Mouse (Mus musculus) myocyte (in vitro differentiated cells): ENCODE results near the gene Tm7sf2. TPM values are rescaled to one million over a fixed set of nuclear protein-coding genes. Genes with fewer than 3 reads are reported as not detected.

Experiments
- H3K27me3 ChIP-seq: one replicate; pipeline ENCODE4 v1.6.1; 2011; ENCODE audit not compliant: control insufficient read depth, insufficient read depth, insufficient read length
- H3K36me3 ChIP-seq: one replicate; pipeline ENCODE4 v1.6.1; 2011; ENCODE audit not compliant: control insufficient read depth, insufficient read depth
- H3K4me2 ChIP-seq: one replicate; pipeline ENCODE4 v1.6.1; 2011; ENCODE audit warnings: low read depth, control low read depth
- H3K4me3 ChIP-seq: one replicate; pipeline ENCODE4 v1.5.1; 2011; ENCODE audit warnings: mild to moderate bottlenecking, control low read depth, moderate library complexity
- H3K79me2 ChIP-seq: one replicate; pipeline ENCODE4 v1.6.1; 2011; ENCODE audit not compliant: control insufficient read depth, insufficient read depth
- H3ac ChIP-seq: one replicate; pipeline ENCODE4 v1.6.1; 2011; ENCODE audit not compliant: control insufficient read depth, insufficient read length
- CEBPB ChIP-seq: IDR thresholded peaks from 2 replicates; pipeline ENCODE4 v1.6.1; 2011; ENCODE audit warnings: mild to moderate bottlenecking, moderate library complexity; ENCODE audit not compliant: poor library complexity, insufficient read depth, severe bottlenecking
- E2F4 ChIP-seq: IDR thresholded peaks from one replicate; pipeline ENCODE4 v1.6.1; 2011; ENCODE audit warnings: mild to moderate bottlenecking, control low read depth, moderate library complexity; ENCODE audit not compliant: insufficient read depth
- MAX ChIP-seq: IDR thresholded peaks from one replicate; pipeline ENCODE4 v1.6.1; 2011; ENCODE audit warnings: low read depth, mild to moderate bottlenecking, control low read depth
- MYOD1 ChIP-seq, 3 experiments: IDR thresholded peaks; one replicate each; pipeline ENCODE4 v1.6.1; 2011; ENCODE audit warnings: control low read depth in 2 of 3, low read depth in 2 of 3, mild to moderate bottlenecking in 2 of 3, moderate library complexity in 1 of 3; ENCODE audit not compliant: insufficient read length in 2 of 3, control insufficient read depth in 1 of 3
- MYOG ChIP-seq, 3 experiments: IDR thresholded peaks; one replicate each; pipeline ENCODE4 v1.6.1; 2011; ENCODE audit warnings: control low read depth in 2 of 3, low read depth in 2 of 3, mild to moderate bottlenecking in 2 of 3; ENCODE audit not compliant: insufficient read length in 2 of 3, control insufficient read depth in 1 of 3, insufficient read depth in 1 of 3
- POLR2A ChIP-seq: IDR thresholded peaks from one replicate; pipeline ENCODE4 v1.6.1; 2011; ENCODE audit warnings: low read depth, mild to moderate bottlenecking, control low read depth, moderate library complexity; ENCODE audit not compliant: insufficient read length
- POLR2AphosphoS2 ChIP-seq: IDR thresholded peaks from one replicate; pipeline ENCODE4 v1.6.1; 2011; ENCODE audit warnings: low read depth, control low read depth; ENCODE audit not compliant: insufficient read length
- REST ChIP-seq: IDR thresholded peaks from one replicate; pipeline ENCODE4 v1.6.1; 2011; ENCODE audit warnings: mild to moderate bottlenecking, control low read depth, moderate library complexity; ENCODE audit not compliant: insufficient read depth, insufficient read length
- SRF ChIP-seq: IDR thresholded peaks from one replicate; pipeline ENCODE4 v1.6.1; 2011; ENCODE audit warnings: low read depth; ENCODE audit not compliant: control insufficient read depth, insufficient read length
- TCF12 ChIP-seq: IDR thresholded peaks from one replicate; pipeline ENCODE4 v1.6.1; 2011; ENCODE audit warnings: mild to moderate bottlenecking, control low read depth; ENCODE audit not compliant: poor library complexity, insufficient read depth, severe bottlenecking
- TCF3 ChIP-seq: IDR thresholded peaks from one replicate; pipeline ENCODE4 v1.6.1; 2011; ENCODE audit warnings: low read depth, control low read depth; ENCODE audit not compliant: insufficient read length
- USF1 ChIP-seq: IDR thresholded peaks from one replicate; pipeline ENCODE4 v1.6.1; 2011; ENCODE audit warnings: low read depth, mild to moderate bottlenecking, control low read depth, moderate library complexity
- polyA plus RNA-seq: library from polyadenylated mRNA; unstranded; fragments of >200 nt; fragmentation: generic; extraction: Trizol; gene quantifications from one replicate; pipeline ENCODE4 v1.2.1, GENCODE M21; 2012; ENCODE audit warnings: missing spikeins

The Tm7sf2 gene
- polyA plus RNA-seq, 1 experiment = 37.1 TPM

GRCm38 (mm10) chr19:6069851-6070250 lies 1.7 kb upstream of the Tm7sf2 start:
- Histone ChIP-seq H3K27me3 (no peaks in the 10 kb centered on the region), H3K4me3 (no peak overlapping the region), H3K79me2 (peaks cover 5% of the 10 kb centered on the region), H3K4me2 (no peak overlapping the region), H3K36me3 (peaks cover 3% of the 10 kb centered on the region), H3ac (no peak overlapping the region)
- TF ChIP-seq TCF12 (no peak), SRF (no peak), MAX (no peak), REST (no peak), POLR2AphosphoS2 (no peak), TCF3 (no peak), MYOG (IDR thresholded peaks at IDR 0.05; ENCODE audit: control insufficient read depth in 1 of 3, insufficient read depth in 1 of 3, insufficient read length in 2 of 3, low read depth in 2 of 3) (no peak), CEBPB (no peak), POLR2A (no peak), E2F4 (no peak), MYOD1 (IDR thresholded peaks at IDR 0.05; ENCODE audit: control insufficient read depth in 1 of 3, insufficient read length in 2 of 3, low read depth in 2 of 3) (no peak), USF1 (no peak)

GRCm38 (mm10) chr19:6068951-6069350 lies 778 bp upstream of the Tm7sf2 start:
- TF ChIP-seq SRF (no peak), MYOD1 (IDR thresholded peaks at IDR 0.05; ENCODE audit: control insufficient read depth in 1 of 3, insufficient read length in 2 of 3, low read depth in 2 of 3) (no peak), E2F4 (no peak), POLR2AphosphoS2 (no peak), TCF3 (no peak), REST (no peak), MYOG (IDR thresholded peaks at IDR 0.05; ENCODE audit: control insufficient read depth in 1 of 3, insufficient read depth in 1 of 3, insufficient read length in 2 of 3, low read depth in 2 of 3) (no peak), TCF12 (no peak), CEBPB (no peak), USF1 (no peak), POLR2A (no peak), MAX (no peak)
- Histone ChIP-seq H3K4me2 (no peak overlapping the region), H3K27me3 (no peaks in the 10 kb centered on the region), H3K36me3 (peaks cover 3% of the 10 kb centered on the region), H3K79me2 (peaks cover 5% of the 10 kb centered on the region), H3K4me3 (no peak overlapping the region), H3ac (no peak overlapping the region)

GRCm38 (mm10) chr19:6067011-6067723 lies 1.0 kb downstream of the Tm7sf2 start:
- Histone ChIP-seq H3K36me3 (no peaks in the 10 kb centered on the region), H3K79me2 (peaks cover 18% of the 10 kb centered on the region), H3K4me2 (peak overlapping the region; percentile 99), H3ac (peak overlapping the region; percentile 17), H3K27me3 (no peaks in the 10 kb centered on the region), H3K4me3 (peak overlapping the region; percentile 41)
- TF ChIP-seq POLR2AphosphoS2 = peak; percentile 83
- TF ChIP-seq TCF3 = no peak

GRCm38 (mm10) chr19:6066571-6066970 lies 1.6 kb downstream of the Tm7sf2 start:
- Histone ChIP-seq H3K79me2 (peaks cover 23% of the 10 kb centered on the region), H3ac (peak overlapping the region; percentile 17), H3K27me3 (no peaks in the 10 kb centered on the region), H3K36me3 (no peaks in the 10 kb centered on the region), H3K4me2 (peak overlapping the region; percentile 99), H3K4me3 (peak overlapping the region; percentile 41)
- no peak for TF ChIP-seq CEBPB
- no peak for TF ChIP-seq MYOG (IDR thresholded peaks at IDR 0.05; ENCODE audit: control insufficient read depth in 1 of 3, insufficient read depth in 1 of 3, insufficient read length in 2 of 3, low read depth in 2 of 3)

GRCm38 (mm10) chr19:6063081-6063480 lies 5.1 kb downstream of the Tm7sf2 start:
- Histone ChIP-seq H3ac (no peak overlapping the region), H3K4me2 (no peak overlapping the region), H3K36me3 (peaks cover 7% of the 10 kb centered on the region), H3K27me3 (no peaks in the 10 kb centered on the region), H3K4me3 (peak overlapping the region; percentile 51), H3K79me2 (peaks cover 34% of the 10 kb centered on the region)
- TF ChIP-seq USF1 = no peak
- peak; percentile 50 for TF ChIP-seq POLR2AphosphoS2
- TF ChIP-seq SRF = no peak
- no peak for TF ChIP-seq CEBPB
